Mouse (Mus musculus): ENCODE data around the gene Tfg. TPM values are rescaled to one million over a fixed set of nuclear protein-coding genes. Genes with fewer than 3 reads are reported as not detected.

Gene Tfg
- total RNA-seq, 2 experiments from 2014 or later = 56.0 to 56.4 TPM

DNA sequence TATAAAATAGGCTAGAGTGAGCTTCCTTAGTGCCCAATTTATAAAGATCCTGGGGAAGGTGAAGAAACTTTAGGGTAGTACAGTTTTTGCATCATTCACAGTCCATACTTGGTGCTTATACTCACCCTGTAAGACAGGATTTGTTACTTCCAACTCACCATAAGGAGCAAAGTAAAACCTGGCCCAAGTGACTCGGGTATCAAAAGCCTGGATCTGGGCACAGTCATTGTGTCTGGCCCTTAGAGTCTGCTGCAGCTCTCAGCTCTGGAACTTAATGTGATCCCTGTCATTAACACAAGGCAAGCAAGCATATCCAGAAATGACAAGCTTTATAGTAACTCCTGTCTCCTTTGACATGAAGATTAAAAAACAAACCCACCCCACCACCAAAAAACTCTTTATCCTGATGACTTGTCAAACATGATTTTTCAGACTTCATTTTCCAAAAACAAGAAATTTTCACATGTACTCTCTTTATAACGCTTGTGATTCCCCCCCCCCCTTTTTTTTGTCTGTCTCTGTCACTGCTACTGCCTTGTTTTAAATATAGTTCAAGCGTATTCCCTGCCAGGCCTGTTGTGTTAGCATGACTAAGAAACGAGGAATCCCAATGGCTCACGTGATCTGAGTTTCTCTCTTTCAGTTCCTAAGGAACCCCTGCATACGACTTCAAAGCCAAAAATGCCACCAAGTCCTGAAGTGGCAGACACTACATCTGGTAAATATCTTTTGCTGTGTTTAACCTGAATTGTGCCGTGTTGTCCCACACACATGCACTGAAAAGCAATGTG is 70.7 kb downstream of the Tfg start:
- DNase-seq (ENCODE audit: low spot score in 2 of 2) = no peak

GRCm38 (mm10) chr16:56645251-56645650 is 72.0 kb downstream of the Tfg start:
- DNase-seq (ENCODE audit: low spot score in 2 of 2) = no peak

Other genes starting within 250 kb of the Tfg start
- gene Abi3bp, start 239.6 kb downstream of the Tfg start, total RNA-seq (2021) = 1 to 10 TPM in 1 of 2 experiments, under 1 TPM in 1; 0.89 to 1.1 TPM
- not detected for gene Adgrg7, start 78.4 kb upstream of the Tfg start, total RNA-seq (2021)
- under 1 TPM; 0.56 to 0.59 TPM for gene Tmem45a, start 168.7 kb upstream of the Tfg start, total RNA-seq (2021)
- 1 to 10 TPM; 2.5 to 3.2 TPM for gene Lnp1, start 210.6 kb upstream of the Tfg start, total RNA-seq (2021)

All from layer of hippocampus, adult 18-20 months (tissue).